Mouse (Mus musculus) CH12.LX (cell line): ENCODE measurements at regions not wholly inside any gene's neighbourhood (a gene's known extent, or its start where the extent isn't known, plus 50 kb on each side); places are given as distances from the start of the nearest gene placed in this dataset.

Experiments
- DNase-seq: peaks from one replicate; pipeline ENCODE4 v3.0.0-alpha.2; 2013; ENCODE audit errors: extremely low read depth
- H3K27ac ChIP-seq: 2 replicates; pipeline ENCODE4 v1.5.1; 2012; ENCODE audit warnings: low read depth, mild to moderate bottlenecking, control low read depth, moderate library complexity; ENCODE audit not compliant: insufficient read depth
- H3K27me3 ChIP-seq: replicated peaks from 2 replicates; pipeline ENCODE3; 2012; ENCODE audit warnings: inconsistent platforms
- H3K36me3 ChIP-seq, 2 experiments: replicated peaks in 1 of 2; 2 replicates each; pipeline versions ENCODE3 to v1.6.1; 2012; ENCODE audit warnings: inconsistent platforms in 1 of 2, low read length in 1 of 2, mild to moderate bottlenecking in 1 of 2, mixed read lengths in 1 of 2, moderate library complexity in 1 of 2; ENCODE audit not compliant: control insufficient read depth in 1 of 2, insufficient read depth in 1 of 2
- H3K4me1 ChIP-seq, 2 experiments: 2 replicates each; pipeline ENCODE4 v1.6.1; 2012; ENCODE audit warnings: inconsistent platforms in 1 of 2, moderate library complexity in 1 of 2; ENCODE audit not compliant: insufficient read depth in 2 of 2, control insufficient read depth in 1 of 2
- H3K4me2 ChIP-seq: 2 replicates; pipeline ENCODE4 v1.6.1; 2012; ENCODE audit warnings: low read depth, mild to moderate bottlenecking, control low read depth; ENCODE audit not compliant: poor library complexity, insufficient read depth, severe bottlenecking
- H3K4me3 ChIP-seq, 3 experiments: fragments of 150-350 bp in 1 of 3; sonication (generic) in 1 of 3; replicated peaks in 1 of 3; 2 replicates each; pipeline versions ENCODE3 to v1.5.1; 2011 to 2012; ENCODE audit warnings: low read depth in 2 of 3, low read length in 2 of 3, mild to moderate bottlenecking in 2 of 3, moderate library complexity in 2 of 3, control low read depth in 1 of 3, improper control_type of control experiment in 1 of 3, inconsistent platforms in 1 of 3, mixed read lengths in 1 of 3; ENCODE audit not compliant: poor library complexity in 1 of 3
- H3K79me2 ChIP-seq: replicated peaks from 2 replicates; pipeline ENCODE4 v1.6.1; 2012; ENCODE audit warnings: mild to moderate bottlenecking, moderate library complexity; ENCODE audit not compliant: control insufficient read depth, poor library complexity, insufficient read depth, severe bottlenecking; ENCODE audit errors: extremely low read depth
- H3K9ac ChIP-seq: 2 replicates; pipeline ENCODE4 v1.6.1; 2012; ENCODE audit warnings: low read depth, mild to moderate bottlenecking, control low read depth, moderate library complexity; ENCODE audit not compliant: insufficient read depth
- H3K9me3 ChIP-seq: replicated peaks from 2 replicates; pipeline ENCODE3; 2012; ENCODE audit warnings: low read length, inconsistent platforms, mixed read lengths
- CHD1 ChIP-seq: IDR thresholded peaks from 2 replicates; pipeline ENCODE4 v1.6.1; 2012; ENCODE audit warnings: low read depth, low read length, improper control_type of control experiment, inconsistent platforms
- CHD2 ChIP-seq: IDR thresholded peaks from 2 replicates; pipeline ENCODE4 v1.6.1; 2011; ENCODE audit warnings: low read length, improper control_type of control experiment
- CTCF ChIP-seq, 2 experiments: IDR thresholded peaks in 1 of 2; conservative IDR thresholded peaks in 1 of 2; 2 replicates each; pipeline ENCODE4 v1.5.1; 2011 to 2012; ENCODE audit warnings: low read depth in 2 of 2, low read length in 2 of 2, improper control_type of control experiment in 1 of 2, inconsistent platforms in 1 of 2, mild to moderate bottlenecking in 1 of 2, moderate library complexity in 1 of 2
- E2F4 ChIP-seq: IDR thresholded peaks from 2 replicates; pipeline ENCODE4 v1.6.1; 2011; ENCODE audit warnings: low read depth, low read length, improper control_type of control experiment; ENCODE audit not compliant: insufficient replicate concordance
- ELF1 ChIP-seq: IDR thresholded peaks from 2 replicates; pipeline ENCODE4 v1.6.1; 2014; ENCODE audit warnings: low read depth, mild to moderate bottlenecking, inconsistent platforms, low read length, improper control_type of control experiment
- EP300 ChIP-seq: IDR thresholded peaks from 2 replicates; pipeline ENCODE4 v1.6.1; 2011; ENCODE audit warnings: low read length, improper control_type of control experiment
- ETS1 ChIP-seq: conservative IDR thresholded peaks from 2 replicates; pipeline ENCODE4 v1.6.1; 2012; ENCODE audit warnings: low read depth, mild to moderate bottlenecking, inconsistent platforms, low read length, improper control_type of control experiment, moderate library complexity
- GABPA ChIP-seq: IDR thresholded peaks from 2 replicates; pipeline ENCODE4 v1.6.1; 2012; ENCODE audit warnings: low read depth, low read length, improper control_type of control experiment, inconsistent platforms; ENCODE audit not compliant: insufficient replicate concordance
- IRF4 ChIP-seq: IDR thresholded peaks from 2 replicates; pipeline ENCODE4 v1.6.1; 2014; ENCODE audit warnings: low read depth, mild to moderate bottlenecking, inconsistent platforms, low read length, improper control_type of control experiment
- JUN ChIP-seq: IDR thresholded peaks from 2 replicates; pipeline ENCODE4 v1.6.1; 2011; ENCODE audit warnings: low read depth, mild to moderate bottlenecking, low read length, improper control_type of control experiment, moderate library complexity; ENCODE audit not compliant: insufficient read depth
- JUND ChIP-seq: conservative IDR thresholded peaks from 2 replicates; pipeline ENCODE4 v1.6.1; 2011; ENCODE audit warnings: low read depth, low read length, improper control_type of control experiment
- KAT2A ChIP-seq: IDR thresholded peaks from 2 replicates; pipeline ENCODE4 v1.6.1; 2012; ENCODE audit warnings: low read length, improper control_type of control experiment, inconsistent platforms; ENCODE audit not compliant: insufficient replicate concordance
- MAFK ChIP-seq: IDR thresholded peaks from 2 replicates; pipeline ENCODE4 v1.6.1; 2011; ENCODE audit warnings: low read length, improper control_type of control experiment; ENCODE audit not compliant: insufficient replicate concordance
- MAX ChIP-seq: IDR thresholded peaks from 2 replicates; pipeline ENCODE4 v1.6.1; 2011; ENCODE audit warnings: low read length, improper control_type of control experiment
- MEF2A ChIP-seq: IDR thresholded peaks from 2 replicates; pipeline ENCODE4 v1.6.1; 2014; ENCODE audit warnings: low read depth, mild to moderate bottlenecking, inconsistent platforms, low read length, improper control_type of control experiment, borderline replicate concordance
- NELFE ChIP-seq: IDR thresholded peaks from 2 replicates; pipeline ENCODE4 v1.6.1; 2011; ENCODE audit warnings: low read depth, low read length, improper control_type of control experiment
- NRF1 ChIP-seq: IDR thresholded peaks from 2 replicates; pipeline ENCODE4 v1.6.1; 2014; ENCODE audit warnings: low read depth, mild to moderate bottlenecking, inconsistent platforms, low read length, improper control_type of control experiment, moderate library complexity
- PAX5 ChIP-seq: IDR thresholded peaks from 2 replicates; pipeline ENCODE4 v1.6.1; 2012; ENCODE audit warnings: low read length, inconsistent platforms, mixed read lengths
- POLR2AphosphoS2 ChIP-seq: IDR thresholded peaks from 2 replicates; pipeline ENCODE4 v1.6.1; 2011; ENCODE audit warnings: low read depth, low read length, improper control_type of control experiment
- RCOR1 ChIP-seq: conservative IDR thresholded peaks from 2 replicates; pipeline ENCODE4 v1.6.1; 2012; ENCODE audit warnings: low read depth, mild to moderate bottlenecking, inconsistent platforms, low read length, improper control_type of control experiment
- SIN3A ChIP-seq: IDR thresholded peaks from 2 replicates; pipeline ENCODE4 v1.6.1; 2012; ENCODE audit warnings: low read length, improper control_type of control experiment, inconsistent platforms
- SMC3 ChIP-seq: IDR thresholded peaks from 2 replicates; pipeline ENCODE4 v1.6.1; 2011; ENCODE audit warnings: low read depth, low read length, improper control_type of control experiment
- UBTF ChIP-seq: IDR thresholded peaks from 2 replicates; pipeline ENCODE4 v1.6.1; 2012; ENCODE audit warnings: low read depth, mild to moderate bottlenecking, inconsistent platforms, low read length, improper control_type of control experiment, moderate library complexity
- USF1 ChIP-seq: IDR thresholded peaks from 2 replicates; pipeline ENCODE4 v1.6.1; 2014; ENCODE audit warnings: low read depth, mild to moderate bottlenecking, inconsistent platforms, low read length, improper control_type of control experiment
- ZC3H11A ChIP-seq: IDR thresholded peaks from 2 replicates; pipeline ENCODE4 v1.6.1; 2012; ENCODE audit warnings: low read depth, mild to moderate bottlenecking, inconsistent platforms, low read length, improper control_type of control experiment
- ZKSCAN1 ChIP-seq: IDR thresholded peaks from 2 replicates; pipeline ENCODE4 v1.6.1; 2012; ENCODE audit warnings: low read depth, inconsistent platforms, low read length, improper control_type of control experiment, borderline replicate concordance
- ZMIZ1 ChIP-seq: IDR thresholded peaks from 2 replicates; pipeline ENCODE4 v1.6.1; 2012; ENCODE audit warnings: low read depth, mild to moderate bottlenecking, inconsistent platforms, low read length, improper control_type of control experiment
- ZNF384 ChIP-seq: IDR thresholded peaks from 2 replicates; pipeline ENCODE4 v1.6.1; 2012; ENCODE audit warnings: low read depth, low read length, improper control_type of control experiment, inconsistent platforms
- dilution Hi-C: fragments of 300-500 bp; cut with MboI; formaldehyde crosslinking; loops from 2 replicates; pipeline ENCODE4 v1.14.3; 2020; ENCODE audit warnings: low sequenced_read_pairs; ENCODE audit not compliant: extremely low pct_unique_long_range_greater_than_20kb, extremely low pct_ligation_motif_present
- in situ Hi-C: fragments of 300-500 bp; cut with MboI; formaldehyde crosslinking; loops from 3 replicates; pipeline ENCODE4 v1.14.3; 2019; ENCODE audit warnings: low sequenced_read_pairs, low pct_ligation_motif_present, low pct_unique_long_range_greater_than_20kb, mixed read lengths

- Histone ChIP-seq H3K36me3 (no peaks in the 10 kb centered on the region), H3K4me2 (no peak overlapping the region), H3K27me3 (peaks cover 82% of the 10 kb centered on the region), H3K9ac (no peak overlapping the region), H3K4me1 (no peaks in the 10 kb centered on the region), H3K27ac (no peak overlapping the region), H3K4me3 (no peak overlapping the region), H3K9me3 (no peaks in the 10 kb centered on the region), H3K79me2 (no peaks in the 10 kb centered on the region)
- DNase-seq, result no peak
- TF ChIP-seq MEF2A (no peak), NRF1 (no peak), GABPA (no peak), USF1 (no peak), ZNF384 (no peak), KAT2A (no peak), SIN3A (no peak), POLR2AphosphoS2 (no peak), ZMIZ1 (no peak), EP300 (no peak), PAX5 (no peak), ZC3H11A (no peak), ZKSCAN1 (no peak), CTCF (conservative IDR thresholded peaks at IDR 0.05 in 1 of 2, IDR thresholded peaks at IDR 0.05 in 1 of 2; ENCODE audit: low read depth in 2 of 2, low read length in 2 of 2) (no peak), UBTF (no peak), ETS1 (no peak), ELF1 (no peak), SMC3 (no peak), JUN (no peak)
- in situ Hi-C loops, result no loop called here
- dilution Hi-C loops, result no loop called here
These were observed 183.8 kb upstream of the Mgmt start for GRCm38 (mm10) chr7:136710653-136711052.

GRCm38 (mm10) chr7:136712962-136713640 is 181.3 kb upstream of the Mgmt start:
- TF ChIP-seq CHD2, result no peak
- TF ChIP-seq ZNF384, result no peak
- no peak for TF ChIP-seq PAX5
- no peak for TF ChIP-seq MAX
- TF ChIP-seq E2F4, result no peak
- TF ChIP-seq IRF4, result no peak
- TF ChIP-seq MAFK, result no peak
- TF ChIP-seq POLR2AphosphoS2, result no peak
- no peak for TF ChIP-seq UBTF
- TF ChIP-seq NRF1, result no peak
- TF ChIP-seq JUND, result no peak
- no peak for TF ChIP-seq CHD1
- TF ChIP-seq RCOR1, result no peak
- TF ChIP-seq JUN, result no peak
- no peak for TF ChIP-seq NELFE
- Histone ChIP-seq H3K27me3 (peaks cover 83% of the 10 kb centered on the region), H3K4me2 (no peak overlapping the region), H3K27ac (no peak overlapping the region), H3K79me2 (no peaks in the 10 kb centered on the region), H3K4me1 (no peaks in the 10 kb centered on the region), H3K9ac (no peak overlapping the region), H3K4me3 (no peak overlapping the region), H3K36me3 (no peaks in the 10 kb centered on the region), H3K9me3 (peaks cover 9% of the 10 kb centered on the region)
- no peak for DNase-seq
- in situ Hi-C loops, result no loop called here
- dilution Hi-C loops, result no loop called here
